Mouse (Mus musculus): ENCODE results near the gene Atat1. TPM values are rescaled to one million over a fixed set of nuclear protein-coding genes. Genes with fewer than 3 reads are reported as not detected.

Gene Atat1
- polyA plus RNA-seq, 1 experiment from 2014 or later = 493 TPM

DNA sequence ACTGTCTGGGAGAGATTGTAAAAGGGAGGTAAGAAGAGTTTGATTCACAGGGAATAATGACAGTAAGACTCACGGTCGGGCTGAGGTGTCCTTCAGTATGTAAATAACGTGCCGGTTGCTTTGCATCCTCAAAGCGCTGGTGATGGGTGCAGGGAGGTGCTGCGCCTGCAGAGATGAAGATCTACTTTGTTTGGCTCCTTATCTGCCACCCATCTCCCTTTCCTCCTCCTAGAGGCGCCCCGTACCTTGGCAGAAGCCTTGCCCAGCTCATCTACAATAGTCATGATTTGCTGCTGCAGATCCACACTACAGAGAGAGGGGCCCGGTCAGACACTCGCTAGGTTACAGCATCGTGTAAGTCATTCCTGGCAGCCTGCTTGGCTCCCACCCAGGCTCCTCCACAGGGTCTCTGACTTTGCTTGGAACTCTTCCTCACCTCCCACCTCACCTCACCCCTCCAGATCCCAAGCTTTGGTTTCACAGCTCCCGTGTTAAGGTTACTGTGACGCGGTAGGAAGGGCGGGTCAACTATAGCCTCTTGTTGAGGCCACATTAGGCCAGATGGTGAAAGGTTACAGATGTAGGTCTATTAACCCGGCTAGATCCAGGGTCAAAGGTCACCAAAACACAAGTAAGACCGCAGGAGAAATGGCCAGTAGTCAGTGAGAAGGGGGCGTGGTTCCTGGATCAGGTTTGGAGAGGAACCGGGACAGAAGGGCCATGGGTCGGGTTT lies 523 bp downstream of the Atat1 start:
- H3K27ac ChIP-seq (ENCODE audit: low read length) = peak overlapping the region; percentile 92
- 23% methylated on average over 20 of the region's 20 CpGs for WGBS
- H3K27me3 ChIP-seq (replicated peaks; ENCODE audit: control insufficient read depth, insufficient read depth, low read length) = no peaks in the 10 kb centered on the region
- peak overlapping the region; percentile 77 for H3K4me2 ChIP-seq (ENCODE audit: low read length)
- ATAC-seq = peak; percentile 32
- H3K9me3 ChIP-seq (ENCODE audit: control insufficient read depth, low read length) = no peaks in the 10 kb centered on the region
- peaks cover 3% of the 10 kb centered on the region for H3K36me3 ChIP-seq (ENCODE audit: control insufficient read depth, insufficient read depth)
- peak overlapping the region; percentile 90 for H3K9ac ChIP-seq (replicated peaks; ENCODE audit: low read depth, low read length)
- H3K4me3 ChIP-seq (replicated peaks; ENCODE audit: low read length) = peak overlapping the region; percentile 57
- peaks cover 18% of the 10 kb centered on the region for H3K4me1 ChIP-seq (replicated peaks; ENCODE audit: control insufficient read depth, insufficient read depth, low read length)

GRCm38 (mm10) chr17:35907609-35908008 lies 2.3 kb downstream of the Atat1 start:
- H3K27ac ChIP-seq (ENCODE audit: low read length) = no peak overlapping the region
- no peak overlapping the region for H3K4me3 ChIP-seq (replicated peaks; ENCODE audit: low read length)
- no peak overlapping the region for H3K9ac ChIP-seq (replicated peaks; ENCODE audit: low read depth, low read length)
- no peaks in the 10 kb centered on the region for H3K9me3 ChIP-seq (ENCODE audit: control insufficient read depth, low read length)
- ATAC-seq = no peak
- no peaks in the 10 kb centered on the region for H3K27me3 ChIP-seq (replicated peaks; ENCODE audit: control insufficient read depth, insufficient read depth, low read length)
- H3K36me3 ChIP-seq (ENCODE audit: control insufficient read depth, insufficient read depth) = peaks cover 12% of the 10 kb centered on the region
- WGBS = 76% methylated on average over 2 of the region's 2 CpGs
- no peak overlapping the region for H3K4me2 ChIP-seq (ENCODE audit: low read length)
- H3K4me1 ChIP-seq (replicated peaks; ENCODE audit: control insufficient read depth, insufficient read depth, low read length) = peaks cover 18% of the 10 kb centered on the region

- Histone ChIP-seq H3K9ac (replicated peaks; ENCODE audit: low read depth, low read length) (no peak overlapping the region), H3K27ac (ENCODE audit: low read length) (no peak overlapping the region), H3K36me3 (ENCODE audit: control insufficient read depth, insufficient read depth) (peaks cover 16% of the 10 kb centered on the region), H3K27me3 (replicated peaks; ENCODE audit: control insufficient read depth, insufficient read depth, low read length) (no peaks in the 10 kb centered on the region), H3K4me1 (replicated peaks; ENCODE audit: control insufficient read depth, insufficient read depth, low read length) (peaks cover 18% of the 10 kb centered on the region), H3K4me3 (replicated peaks; ENCODE audit: low read length) (no peak overlapping the region), H3K4me2 (ENCODE audit: low read length) (no peak overlapping the region), H3K9me3 (ENCODE audit: control insufficient read depth, low read length) (no peaks in the 10 kb centered on the region)
- 100% methylated on average over 1 of the region's 1 CpGs for WGBS
- ATAC-seq = no peak
These were observed 4.3 kb downstream of the Atat1 start for GRCm38 (mm10) chr17:35905587-35905986.

- Histone ChIP-seq H3K36me3 (ENCODE audit: control insufficient read depth, insufficient read depth) (peaks cover 23% of the 10 kb centered on the region), H3K4me1 (replicated peaks; ENCODE audit: control insufficient read depth, insufficient read depth, low read length) (peaks cover 13% of the 10 kb centered on the region), H3K9ac (replicated peaks; ENCODE audit: low read depth, low read length) (no peak overlapping the region), H3K27me3 (replicated peaks; ENCODE audit: control insufficient read depth, insufficient read depth, low read length) (no peaks in the 10 kb centered on the region), H3K4me3 (replicated peaks; ENCODE audit: low read length) (no peak overlapping the region), H3K4me2 (ENCODE audit: low read length) (no peak overlapping the region), H3K27ac (ENCODE audit: low read length) (no peak overlapping the region), H3K9me3 (ENCODE audit: control insufficient read depth, low read length) (no peaks in the 10 kb centered on the region)
- no peak for ATAC-seq
- 93% methylated on average over 4 of the region's 4 CpGs for WGBS
These were observed 5.9 kb downstream of the Atat1 start for GRCm38 (mm10) chr17:35903992-35904355.

- 85% methylated on average over 9 of the region's 9 CpGs for WGBS
- no peak overlapping the region for H3K4me2 ChIP-seq (ENCODE audit: low read length)
- no peak overlapping the region for H3K27ac ChIP-seq (ENCODE audit: low read length)
- no peak for ATAC-seq
- peaks cover 8% of the 10 kb centered on the region for H3K4me1 ChIP-seq (replicated peaks; ENCODE audit: control insufficient read depth, insufficient read depth, low read length)
- no peak overlapping the region for H3K9ac ChIP-seq (replicated peaks; ENCODE audit: low read depth, low read length)
- H3K27me3 ChIP-seq (replicated peaks; ENCODE audit: control insufficient read depth, insufficient read depth, low read length) = no peaks in the 10 kb centered on the region
- H3K4me3 ChIP-seq (replicated peaks; ENCODE audit: low read length) = no peak overlapping the region
- no peaks in the 10 kb centered on the region for H3K9me3 ChIP-seq (ENCODE audit: control insufficient read depth, low read length)
- H3K36me3 ChIP-seq (ENCODE audit: control insufficient read depth, insufficient read depth) = peaks cover 23% of the 10 kb centered on the region
These were observed 6.4 kb downstream of the Atat1 start for GRCm38 (mm10) chr17:35903343-35903991.

GRCm38 (mm10) chr17:35900636-35901035 lies 9.2 kb downstream of the Atat1 start:
- WGBS = 94% methylated on average over 3 of the region's 3 CpGs

GRCm38 (mm10) chr17:35897644-35898573 lies 12.0 kb downstream of the Atat1 start:
- Histone ChIP-seq H3K36me3 (ENCODE audit: control insufficient read depth, insufficient read depth) (peaks cover 22% of the 10 kb centered on the region), H3K9ac (replicated peaks; ENCODE audit: low read depth, low read length) (peak overlapping the region; percentile 92), H3K4me2 (ENCODE audit: low read length) (peak overlapping the region; percentile 37), H3K4me1 (replicated peaks; ENCODE audit: control insufficient read depth, insufficient read depth, low read length) (peaks cover 24% of the 10 kb centered on the region), H3K4me3 (replicated peaks; ENCODE audit: low read length) (peak overlapping the region; percentile 89; the same call in 1 of the 2 replicates), H3K27me3 (replicated peaks; ENCODE audit: control insufficient read depth, insufficient read depth, low read length) (no peaks in the 10 kb centered on the region), H3K27ac (ENCODE audit: low read length) (peak overlapping the region; percentile 2), H3K9me3 (ENCODE audit: control insufficient read depth, low read length) (no peaks in the 10 kb centered on the region)
- peak; percentile 36 for ATAC-seq
- WGBS = 44% methylated on average over 23 of the region's 23 CpGs

More at GRCm38 (mm10) chr17:35900636-35901035, 9.2 kb downstream of the Atat1 start:
- Histone ChIP-seq H3K9ac (replicated peaks; ENCODE audit: low read depth, low read length) (no peak overlapping the region), H3K4me3 (replicated peaks; ENCODE audit: low read length) (no peak overlapping the region), H3K36me3 (ENCODE audit: control insufficient read depth, insufficient read depth) (peaks cover 27% of the 10 kb centered on the region), H3K27me3 (replicated peaks; ENCODE audit: control insufficient read depth, insufficient read depth, low read length) (no peaks in the 10 kb centered on the region), H3K4me1 (replicated peaks; ENCODE audit: control insufficient read depth, insufficient read depth, low read length) (peaks cover 21% of the 10 kb centered on the region), H3K27ac (ENCODE audit: low read length) (no peak overlapping the region), H3K4me2 (ENCODE audit: low read length) (no peak overlapping the region), H3K9me3 (ENCODE audit: control insufficient read depth, low read length) (no peaks in the 10 kb centered on the region)
- ATAC-seq = no peak

GRCm38 (mm10) chr17:35896781-35897643 lies 12.9 kb downstream of the Atat1 start, which contains the start of gene 2310061I04Rik:
Gene 2310061I04Rik (minus strand): TSS chr17:35897431.
- peak within 1 kb of the TSS; percentile 100 for H3K4me2 ChIP-seq (ENCODE audit: low read length)
- no peaks in the 10 kb centered on the region for H3K27me3 ChIP-seq (replicated peaks; ENCODE audit: control insufficient read depth, insufficient read depth, low read length)
- H3K9me3 ChIP-seq (ENCODE audit: control insufficient read depth, low read length) = no peaks in the 10 kb centered on the region
- WGBS = 1% methylated on average over 64 of the region's 86 CpGs
- peak within 1 kb of the TSS; percentile 92 for H3K9ac ChIP-seq (replicated peaks; ENCODE audit: low read depth, low read length)
- H3K36me3 ChIP-seq (ENCODE audit: control insufficient read depth, insufficient read depth) = peaks cover 26% of the 10 kb centered on the region
- ATAC-seq = peak; percentile 95
- H3K4me1 ChIP-seq (replicated peaks; ENCODE audit: control insufficient read depth, insufficient read depth, low read length) = peaks cover 24% of the 10 kb centered on the region
- peak within 1 kb of the TSS; percentile 89 for H3K4me3 ChIP-seq (replicated peaks; ENCODE audit: low read length)
- H3K27ac ChIP-seq (ENCODE audit: low read length) = peak within 1 kb of the TSS; percentile 94
